Mouse (Mus musculus) right cerebral cortex, adult 18-20 months (tissue): ENCODE results near the gene Tdrd6.

Experiments
- DNase-seq: peaks from one replicate; pipeline ENCODE4 v3.0.0; 2022; ENCODE audit warnings: mixed read lengths

Tdrd6 gene

GRCm38 (mm10) chr17:43629496-43630426 lies at the start of gene Tdrd6:
TSS of gene Tdrd6 (minus strand) at chr17:43630299.
- DNase-seq, result no peak

DNA sequence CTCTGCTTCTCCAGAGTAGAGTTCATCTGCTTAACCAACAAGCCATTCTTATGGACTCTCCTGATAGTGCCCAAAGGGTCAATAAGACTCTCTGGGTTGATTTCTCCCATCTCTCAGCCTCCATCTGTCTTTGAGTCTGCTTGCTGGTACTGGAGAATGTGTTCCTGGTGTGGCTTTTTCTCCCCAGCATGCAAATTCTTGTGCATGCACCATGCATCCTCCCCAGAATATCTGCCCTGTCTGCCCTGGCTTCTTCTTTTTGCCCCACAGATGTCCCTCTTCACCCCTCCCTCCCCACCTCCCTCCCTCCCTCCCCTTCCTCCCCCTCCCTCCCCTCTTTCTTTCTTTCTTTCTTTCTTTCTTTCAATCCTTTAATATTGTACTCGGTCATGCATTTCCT lies 47.2 kb upstream of the Tdrd6 start:
- no peak for DNase-seq

GRCm38 (mm10) chr17:43676241-43676640 lies 46.1 kb upstream of the Tdrd6 start:
- DNase-seq, result no peak

DNA sequence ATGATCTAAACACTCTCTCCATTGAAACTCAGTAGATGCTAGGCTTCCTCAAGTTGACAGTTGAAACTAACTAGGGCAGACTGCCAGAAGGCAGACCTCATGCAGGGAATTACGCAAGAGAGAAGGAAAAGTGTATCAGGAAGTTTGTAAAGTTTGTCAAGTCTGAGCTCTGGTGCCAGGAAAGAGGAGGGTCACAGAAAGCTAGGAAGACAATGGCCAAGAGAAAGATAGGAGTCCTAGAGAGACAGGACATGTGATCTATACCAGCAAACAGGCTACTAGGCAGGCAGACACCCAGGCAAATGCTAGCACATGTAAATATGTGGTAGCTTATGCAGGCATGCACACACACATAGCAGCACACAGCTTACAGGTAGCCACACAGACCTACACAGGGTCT lies 45.1 kb upstream of the Tdrd6 start:
- no peak for DNase-seq

DNA sequence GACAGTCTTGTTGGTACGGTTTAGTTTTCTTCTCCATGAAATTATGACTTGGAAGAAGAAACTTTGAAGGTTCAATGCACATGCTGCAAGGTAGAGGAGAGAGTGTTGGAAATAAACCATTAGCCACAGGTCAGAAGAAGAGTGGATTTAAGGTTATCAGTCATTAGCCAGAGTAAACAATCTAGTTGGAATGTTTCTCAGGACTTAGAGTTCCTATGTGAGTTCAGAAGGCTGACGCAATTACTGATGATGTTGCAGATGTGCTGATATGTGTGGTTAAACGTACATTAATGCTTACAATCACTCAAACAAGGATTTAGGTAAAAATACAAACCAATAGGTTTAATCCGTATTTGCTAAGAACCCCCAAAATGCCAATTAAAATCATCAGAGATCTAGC lies 41.8 kb upstream of the Tdrd6 start:
- no peak for DNase-seq

DNA sequence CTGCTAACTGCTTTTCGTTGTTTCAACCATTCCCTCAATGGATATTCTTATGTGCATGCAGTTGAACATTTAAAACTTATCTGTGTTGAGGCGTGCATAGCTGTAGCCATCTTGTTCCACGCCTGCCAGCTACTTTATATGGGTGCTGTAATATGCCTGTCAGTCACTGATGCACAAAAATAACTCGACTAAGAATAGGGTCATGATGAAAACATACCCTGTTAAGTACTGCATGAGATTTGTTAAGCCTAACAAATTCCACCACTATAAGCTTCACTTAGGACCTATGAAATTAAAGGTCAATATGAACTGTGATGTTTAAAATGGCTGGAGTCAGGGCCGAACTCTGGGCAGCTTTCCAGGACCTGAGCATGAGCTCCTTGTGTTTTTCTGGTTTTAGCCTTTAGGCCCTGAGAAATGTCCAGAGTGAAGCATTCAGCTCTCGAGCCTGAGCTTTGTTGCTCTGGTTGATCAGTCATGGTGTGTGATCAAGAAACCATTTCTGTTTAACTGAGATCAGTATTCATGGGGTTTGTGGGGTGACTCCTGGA lies 39.1 kb upstream of the Tdrd6 start:
- DNase-seq, result no peak

DNA sequence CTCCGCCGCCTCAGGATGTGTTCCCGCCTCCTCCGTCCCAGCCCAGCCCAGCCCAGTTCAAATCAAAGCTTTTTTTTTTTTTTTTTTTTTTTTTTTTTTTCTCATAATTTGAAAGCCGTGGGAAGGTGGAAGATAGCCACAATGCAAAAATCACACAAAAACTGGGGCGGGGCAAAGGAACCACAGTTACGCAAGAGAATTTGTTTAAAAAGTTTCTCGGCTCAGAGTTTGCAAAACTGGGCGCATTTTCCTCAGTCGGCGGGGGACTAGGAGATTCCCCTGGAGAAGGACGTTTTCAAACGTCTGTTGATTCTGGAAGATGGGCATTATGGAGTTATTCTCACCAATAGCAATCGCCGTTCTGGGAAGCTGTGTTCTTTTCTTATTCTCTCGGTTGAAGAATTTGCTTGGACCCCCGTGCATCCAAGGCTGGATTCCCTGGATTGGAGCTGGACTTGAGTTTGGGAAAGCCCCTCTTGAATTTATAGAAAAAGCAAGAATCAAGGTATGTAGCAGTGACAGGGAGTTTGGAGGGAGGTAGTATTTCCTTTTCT lies 37.3 kb upstream of the Tdrd6 start, which contains the start of gene Cyp39a1:
TSS of gene Cyp39a1 (plus strand) at position 136 of the 554 bp plus-strand sequence.
- no peak for DNase-seq

DNA sequence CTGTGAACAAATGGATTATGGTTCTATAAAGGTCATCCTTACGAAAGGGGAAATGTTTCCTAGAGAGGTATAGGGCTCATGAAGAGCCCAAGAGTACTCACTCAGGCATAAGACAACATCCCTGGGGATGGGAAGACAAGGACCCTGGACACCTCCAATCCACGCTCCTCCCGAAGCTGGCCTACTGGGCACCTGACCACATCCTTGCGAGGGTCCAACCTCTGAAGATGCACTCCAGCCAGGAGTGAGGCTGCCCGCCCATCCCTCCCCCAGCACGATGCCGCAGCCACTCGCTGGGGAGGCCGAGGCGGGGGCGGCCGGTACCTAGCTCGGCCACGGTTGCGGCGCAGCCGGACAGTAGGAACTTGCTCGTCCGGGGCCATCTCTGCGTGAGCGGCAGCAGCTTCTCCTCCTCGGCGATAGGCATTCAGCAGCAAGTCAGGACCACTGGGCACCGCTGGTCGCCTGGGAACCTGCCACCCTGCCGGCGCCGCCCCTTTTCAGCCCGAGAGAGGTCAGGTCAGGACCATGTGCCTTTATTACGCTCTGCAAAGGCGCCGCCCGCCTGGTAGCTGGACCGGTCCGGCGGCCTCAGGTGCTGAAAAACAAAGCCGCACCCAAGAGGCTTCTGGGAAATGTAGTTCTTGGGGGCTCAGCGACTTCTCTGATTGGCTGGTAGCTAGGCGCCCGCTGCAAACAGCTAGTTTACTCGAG lies 36.6 kb upstream of the Tdrd6 start, which contains the start of gene Slc25a27:
TSS of gene Slc25a27 (minus strand) at position 639 of the 714 bp plus-strand sequence.
- DNase-seq, result peak; percentile 93

- no peak for DNase-seq
These were observed 21.4 kb upstream of the Tdrd6 start for GRCm38 (mm10) chr17:43651314-43652046.

DNA sequence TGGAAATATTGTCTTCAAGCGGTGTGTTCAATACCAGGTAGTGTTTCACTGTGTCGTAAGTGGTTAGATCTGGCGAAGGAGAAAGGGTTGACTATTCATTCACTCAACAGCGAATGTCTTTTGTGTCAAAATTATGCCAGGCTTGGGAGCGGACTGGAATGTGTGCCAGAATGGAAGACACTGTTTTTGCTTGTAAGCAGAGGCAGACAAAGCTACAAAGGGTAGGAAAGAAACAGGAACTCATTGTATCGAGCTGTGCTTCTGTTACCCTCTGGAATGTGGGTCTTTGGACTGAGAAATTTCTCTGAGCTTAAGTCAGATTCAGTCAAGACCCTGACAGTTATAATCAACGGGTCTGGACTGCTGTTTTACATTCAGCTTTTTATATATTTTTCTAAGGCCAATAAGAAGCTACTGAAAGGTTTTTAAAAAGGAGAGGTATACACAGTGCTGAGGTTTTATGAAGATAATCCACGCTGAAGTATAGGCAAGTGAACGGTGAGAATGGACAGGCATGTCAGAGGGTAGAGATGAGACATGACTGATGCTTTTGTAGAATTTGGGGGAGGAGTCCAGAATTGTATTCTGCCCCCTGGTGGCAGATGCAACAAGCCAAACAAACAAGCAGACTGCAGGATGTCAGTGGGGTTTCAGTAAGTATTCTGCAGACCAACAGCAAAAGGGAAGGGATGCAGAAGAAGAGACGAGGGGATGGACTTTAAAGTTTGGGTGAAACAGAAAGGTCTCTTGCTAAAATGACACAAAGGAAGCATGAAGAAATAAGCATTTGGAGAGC lies 19.7 kb upstream of the Tdrd6 start:
- no peak for DNase-seq

DNA sequence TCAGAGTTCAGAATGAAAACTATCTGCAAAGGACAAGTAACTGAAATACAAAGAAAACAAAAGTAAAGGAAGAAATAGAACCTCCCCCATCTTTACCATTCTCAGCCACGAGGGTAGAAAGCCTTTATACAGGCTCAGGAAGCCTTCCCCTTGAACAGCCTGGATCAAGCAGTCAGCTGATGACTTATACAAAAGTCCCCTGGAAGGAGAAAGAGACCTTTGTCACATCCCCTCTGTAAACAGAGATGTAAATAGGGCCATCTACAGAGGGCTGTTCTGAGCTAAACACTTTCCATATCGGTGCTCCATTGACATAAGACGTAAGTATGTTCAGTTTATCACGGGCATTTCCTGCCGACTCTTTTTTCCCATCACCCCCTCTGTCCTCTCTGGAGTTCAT lies 16.8 kb upstream of the Tdrd6 start:
- DNase-seq, result no peak

GRCm38 (mm10) chr17:43645136-43645535 lies 15.0 kb upstream of the Tdrd6 start:
- no peak for DNase-seq

- DNase-seq, result no peak
These were observed 14.3 kb upstream of the Tdrd6 start for GRCm38 (mm10) chr17:43644375-43644774.

DNA sequence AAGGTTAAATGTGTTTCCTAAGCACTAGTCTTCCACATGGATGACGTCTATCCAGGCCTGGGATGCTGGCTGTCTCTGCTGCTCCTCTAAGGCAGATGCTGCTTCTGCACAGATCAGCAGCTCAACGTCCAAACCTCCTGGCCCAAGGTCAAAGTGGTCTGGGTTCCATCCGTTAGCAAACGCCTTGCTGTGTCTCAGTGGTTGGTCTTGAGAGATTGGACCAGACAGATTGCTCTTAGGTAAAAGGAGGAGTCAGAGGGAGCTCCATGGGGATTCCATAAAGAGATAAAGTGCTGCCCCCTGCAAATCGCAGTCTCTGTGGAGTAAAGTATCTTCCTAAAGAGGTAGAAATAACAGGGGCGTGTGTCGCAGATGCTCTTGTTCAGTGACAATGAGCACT lies 13.1 kb upstream of the Tdrd6 start:
- DNase-seq, result no peak

- DNase-seq, result no peak
These were observed 10.7 kb upstream of the Tdrd6 start for GRCm38 (mm10) chr17:43640825-43641224.

GRCm38 (mm10) chr17:43637146-43637545 lies 7.0 kb upstream of the Tdrd6 start:
- no peak for DNase-seq

- DNase-seq, result no peak
These were observed 295 bp upstream of the Tdrd6 start for GRCm38 (mm10) chr17:43630427-43630760.

- DNase-seq, result no peak
These were observed 1.0 kb downstream of the Tdrd6 start for GRCm38 (mm10) chr17:43629026-43629495.

- DNase-seq, result no peak
These were observed 1.9 kb downstream of the Tdrd6 start for GRCm38 (mm10) chr17:43628246-43628645.

DNA sequence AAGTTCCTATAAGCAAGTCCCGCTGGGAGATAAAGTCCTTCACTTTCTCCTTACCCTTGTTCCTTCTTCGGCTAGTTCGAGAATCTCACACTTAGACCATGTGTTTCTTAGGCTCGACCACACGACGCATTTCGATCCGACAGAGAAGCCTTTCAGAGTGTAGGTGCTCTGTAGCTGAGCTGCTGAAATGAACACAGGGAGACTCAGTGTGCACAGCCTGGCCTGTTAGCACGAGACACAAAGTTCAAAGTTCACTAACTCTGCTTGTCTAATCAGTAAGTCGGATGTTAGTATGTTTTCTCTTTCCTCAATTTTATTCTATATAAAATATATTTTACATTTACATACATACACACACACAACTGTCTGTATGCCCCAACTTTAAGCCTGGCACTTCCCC lies 8.0 kb downstream of the Tdrd6 start:
- no peak for DNase-seq

DNA sequence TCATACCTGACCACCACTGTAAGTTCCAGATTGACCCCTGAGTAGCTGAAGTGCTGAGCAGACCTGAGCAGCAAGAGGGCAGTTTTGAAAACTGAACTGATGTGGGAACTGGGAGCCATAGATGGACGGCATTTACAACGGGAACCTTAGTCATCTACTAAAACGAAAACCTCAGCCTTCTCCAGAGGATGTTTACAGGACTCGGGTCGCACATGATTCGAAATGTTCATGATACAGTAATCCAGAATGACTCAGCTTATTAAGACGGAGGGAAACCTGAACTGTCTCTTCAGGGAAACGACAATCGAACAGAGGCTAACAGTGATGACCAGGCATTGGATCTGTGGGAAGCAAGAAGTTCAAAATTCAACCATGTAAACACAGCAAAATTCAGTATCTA lies 10.9 kb downstream of the Tdrd6 start:
- DNase-seq, result no peak

- DNase-seq, result no peak
These were observed 17.9 kb downstream of the Tdrd6 start for GRCm38 (mm10) chr17:43612221-43612620.
